Mouse (Mus musculus) heart, adult 9 months (tissue): ENCODE data around the gene Klf11.

Source experiments
- DNase-seq, 2 experiments: peaks; one replicate each; pipeline ENCODE4 v3.0.0; 2022; ENCODE audit warnings: low spot score in 2 of 2

Klf11 gene

GRCm38 (mm10) chr12:24703013-24703412 lies 51.9 kb downstream of the Klf11 start:
- no peak for DNase-seq

GRCm38 (mm10) chr12:24705502-24706263 lies 54.6 kb downstream of the Klf11 start:
- no peak for DNase-seq

GRCm38 (mm10) chr12:24706764-24707479 lies 55.8 kb downstream of the Klf11 start:
- DNase-seq = no peak

GRCm38 (mm10) chr12:24707480-24707802 lies 56.4 kb downstream of the Klf11 start:
- DNase-seq = no peak

GRCm38 (mm10) chr12:24707954-24708823 lies 57.1 kb downstream of the Klf11 start, which contains the start of gene Rrm2:
Gene Rrm2, plus strand, starts transcription at chr12:24708241.
- peak; percentile 86 to 92 for DNase-seq

- no peak for DNase-seq
Measured at GRCm38 (mm10) chr12:24708824-24709218, 57.7 kb downstream of the Klf11 start.

- no peak for DNase-seq
Measured at GRCm38 (mm10) chr12:24709409-24709808, 58.3 kb downstream of the Klf11 start.

- DNase-seq = peak; percentile 62 to 77
Measured at GRCm38 (mm10) chr12:24709831-24710508, 58.9 kb downstream of the Klf11 start.

- no peak for DNase-seq
Measured at GRCm38 (mm10) chr12:24710672-24711071, 59.6 kb downstream of the Klf11 start.
